Mouse (Mus musculus) hindbrain, embryonic 16.5 days (tissue): ENCODE measurements around the gene Glud1. TPM values are rescaled to one million over a fixed set of nuclear protein-coding genes. Genes with fewer than 3 reads are reported as not detected.
A peak's percentile ranks its signal among the peaks of the same experiment; 100 is the strongest.

Experiments used
- ATAC-seq: fragments of 200-750 bp; cut with Nextera tagmentation; 2 replicates; pipeline ENCODE4 v1.8.0; 2017; ENCODE audit warnings: moderate TSS enrichment, moderate library complexity
- H3K27ac ChIP-seq: fragments of 300-500 bp; sonication (generic); 2 replicates; pipeline ENCODE4 v1.5.1; 2014; ENCODE audit warnings: low read depth, mild to moderate bottlenecking, control low read depth, low read length, moderate library complexity
- H3K27me3 ChIP-seq: fragments of 300-500 bp; sonication (generic); replicated peaks from 2 replicates; pipeline ENCODE4 v1.6.1; 2014; ENCODE audit warnings: low read length; ENCODE audit not compliant: control insufficient read depth, insufficient read depth
- H3K36me3 ChIP-seq: fragments of 300-500 bp; sonication (generic); 2 replicates; pipeline ENCODE4 v1.6.1; 2014; ENCODE audit warnings: mild to moderate bottlenecking, low read length, moderate library complexity, mixed read lengths; ENCODE audit not compliant: control insufficient read depth, insufficient read depth
- H3K4me1 ChIP-seq: fragments of 300-500 bp; sonication (generic); 2 replicates; pipeline ENCODE4 v1.6.1; 2014; ENCODE audit warnings: low read depth, low read length; ENCODE audit not compliant: control insufficient read depth, insufficient read depth
- H3K4me2 ChIP-seq: fragments of 300-500 bp; sonication (generic); 2 replicates; pipeline ENCODE4 v1.6.1; 2014; ENCODE audit warnings: mild to moderate bottlenecking, low read length, control low read depth, moderate library complexity
- H3K4me3 ChIP-seq: fragments of 300-500 bp; sonication (generic); 2 replicates; pipeline ENCODE4 v1.5.1; 2014; ENCODE audit warnings: mild to moderate bottlenecking, low read length, control low read depth, moderate library complexity
- H3K9ac ChIP-seq: fragments of 300-500 bp; sonication (generic); 2 replicates; pipeline ENCODE4 v1.6.1; 2014; ENCODE audit warnings: low read depth, mild to moderate bottlenecking, control low read depth, low read length, moderate library complexity
- H3K9me3 ChIP-seq: fragments of 300-500 bp; sonication (generic); 2 replicates; pipeline ENCODE4 v1.6.1; 2014; ENCODE audit warnings: mild to moderate bottlenecking, low read length, moderate library complexity; ENCODE audit not compliant: control insufficient read depth
- WGBS: fragments of 180-500 bp; shearing (Covaris S2); extraction: QIAGEN DNeasy Blood & Tissue Kit; methylation state at CpG from one replicate; pipeline ENCODE4 v1.1.7; 2014; 5-methylcytosine and 5-hydroxymethylcytosine counted together
- polyA plus RNA-seq: library from polyadenylated mRNA; unstranded; fragments of >200 nt; fragmentation: Nextera tagmentation; extraction: Ambion mirVana; gene quantifications from 2 replicates; pipeline ENCODE4 v1.2.1, GENCODE M21; 2015

Gene Glud1
- polyA plus RNA-seq, result 112 and 115 TPM in 2 replicates

GRCm38 (mm10) chr14:34310234-34310965 is at the start of gene Glud1, which contains the start of gene Shld2:
Gene Glud1, plus strand, starts transcription at chr14:34310727.
Gene Shld2, minus strand, starts transcription at chr14:34310493.
- Histone ChIP-seq H3K9me3 (no peaks in the 10 kb centered on the region), H3K4me3 (peak within 1 kb of the TSS; percentile 97), H3K27ac (peak within 1 kb of the TSS; percentile 96), H3K9ac (peak within 1 kb of the TSS; percentile 99), H3K4me2 (peak within 1 kb of the TSS; percentile 82), H3K4me1 (peaks cover 25% of the 10 kb centered on the region), H3K27me3 (no peaks in the 10 kb centered on the region), H3K36me3 (no peaks in the 10 kb centered on the region)
- ATAC-seq, result peak; percentile 96
- under 1% methylated on average over 61 of the region's 100 CpGs for WGBS

GRCm38 (mm10) chr14:34268046-34268445 is 42.5 kb upstream of the Glud1 start:
- no peaks in the 10 kb centered on the region for H3K4me1 ChIP-seq
- WGBS, result 76% methylated on average over 9 of the region's 9 CpGs
- no peak overlapping the region for H3K9ac ChIP-seq
- H3K4me2 ChIP-seq, result no peak overlapping the region
- no peaks in the 10 kb centered on the region for H3K27me3 ChIP-seq
- no peaks in the 10 kb centered on the region for H3K9me3 ChIP-seq
- H3K36me3 ChIP-seq, result no peaks in the 10 kb centered on the region
- H3K4me3 ChIP-seq, result no peak overlapping the region
- no peak overlapping the region for H3K27ac ChIP-seq
- ATAC-seq, result no peak

DNA sequence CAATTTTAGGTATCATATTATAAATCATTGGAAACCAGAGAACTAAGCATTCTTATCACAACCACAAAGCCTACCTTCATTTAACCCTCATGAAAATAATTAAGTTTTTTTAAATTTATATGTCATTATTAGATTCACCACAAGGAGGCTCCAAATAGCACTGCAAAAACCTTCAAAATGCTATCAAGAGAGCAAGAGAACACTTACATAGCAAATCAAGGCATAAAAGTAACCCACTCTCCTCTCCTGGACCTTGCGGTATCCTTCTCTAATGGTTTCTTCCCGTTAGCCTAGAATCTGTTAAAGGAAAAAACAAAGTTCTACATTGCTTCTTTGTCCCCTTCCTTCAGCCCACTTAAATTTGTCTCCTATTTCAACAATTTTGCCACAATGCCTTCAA is 37.2 kb upstream of the Glud1 start:
- WGBS, result 45% methylated on average over 2 of the region's 2 CpGs
- Histone ChIP-seq H3K4me1 (no peaks in the 10 kb centered on the region), H3K27ac (no peak overlapping the region), H3K9me3 (no peaks in the 10 kb centered on the region), H3K4me2 (no peak overlapping the region), H3K4me3 (no peak overlapping the region), H3K36me3 (no peaks in the 10 kb centered on the region), H3K27me3 (no peaks in the 10 kb centered on the region), H3K9ac (no peak overlapping the region)
- ATAC-seq, result no peak

DNA sequence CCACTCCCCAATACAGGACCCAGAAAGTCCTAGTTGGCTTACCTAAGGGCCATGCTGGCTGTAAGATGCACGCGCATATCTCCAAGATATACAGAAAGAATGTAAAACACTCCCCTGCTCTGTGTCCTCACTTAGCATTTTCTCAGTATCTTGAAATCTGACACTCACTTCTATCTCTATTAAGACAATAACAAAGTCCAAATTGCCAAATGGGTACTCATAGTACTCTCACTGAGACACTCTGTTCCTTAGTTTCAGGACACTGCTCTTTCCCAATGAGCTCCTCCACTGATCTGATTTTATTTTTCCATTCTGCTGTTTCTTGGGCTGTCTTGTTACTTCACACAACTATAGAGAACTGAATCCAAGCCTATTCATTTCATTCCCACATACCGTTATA is 36.4 kb upstream of the Glud1 start:
- Histone ChIP-seq H3K27me3 (no peaks in the 10 kb centered on the region), H3K9ac (no peak overlapping the region), H3K36me3 (no peaks in the 10 kb centered on the region), H3K4me2 (no peak overlapping the region), H3K27ac (no peak overlapping the region), H3K4me3 (no peak overlapping the region), H3K4me1 (no peaks in the 10 kb centered on the region), H3K9me3 (no peaks in the 10 kb centered on the region)
- ATAC-seq, result no peak
- WGBS, result 93% methylated on average over 3 of the region's 3 CpGs

DNA sequence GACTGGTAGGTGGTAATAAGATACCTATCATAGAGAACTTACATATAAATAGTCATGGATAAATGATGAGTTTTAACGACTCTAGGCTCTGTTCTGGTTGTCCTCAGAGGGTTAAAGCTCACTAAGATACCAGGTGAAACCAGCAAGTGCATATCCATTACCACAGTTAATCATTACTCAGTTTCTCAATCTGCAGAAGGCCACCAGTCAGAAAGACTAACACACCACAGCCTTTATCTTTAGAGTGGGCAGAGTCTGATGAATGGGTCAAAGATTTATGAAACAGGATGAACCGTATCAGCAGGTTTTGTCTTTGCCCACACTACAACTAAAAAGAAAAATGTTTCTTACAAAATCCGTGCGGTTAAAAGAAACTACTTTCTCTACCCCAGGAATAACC is 35.3 kb upstream of the Glud1 start:
- H3K4me2 ChIP-seq, result no peak overlapping the region
- 96% methylated on average over 4 of the region's 4 CpGs for WGBS
- no peaks in the 10 kb centered on the region for H3K27me3 ChIP-seq
- H3K4me1 ChIP-seq, result no peaks in the 10 kb centered on the region
- H3K27ac ChIP-seq, result no peak overlapping the region
- no peak for ATAC-seq
- no peaks in the 10 kb centered on the region for H3K9me3 ChIP-seq
- no peak overlapping the region for H3K4me3 ChIP-seq
- H3K36me3 ChIP-seq, result no peaks in the 10 kb centered on the region
- no peak overlapping the region for H3K9ac ChIP-seq

DNA sequence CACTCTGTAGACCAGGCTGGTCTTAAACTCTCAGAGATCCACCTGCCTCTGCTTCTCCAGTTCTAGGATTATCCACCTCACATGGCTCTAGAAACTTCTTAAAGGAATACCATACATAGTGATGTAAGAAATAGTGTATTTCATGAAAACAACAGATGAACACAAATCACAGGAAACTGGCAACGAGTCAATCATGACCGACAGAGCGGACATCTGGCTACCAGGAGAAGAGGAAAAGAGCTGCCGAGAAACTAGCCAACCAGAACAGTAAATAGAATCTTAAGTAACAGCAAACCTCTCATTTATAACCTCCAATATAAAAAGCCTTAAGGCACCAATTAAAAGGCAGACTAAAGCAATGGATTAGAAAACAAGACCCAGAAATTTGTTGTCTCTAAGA is 30.8 kb upstream of the Glud1 start:
- Histone ChIP-seq H3K36me3 (no peaks in the 10 kb centered on the region), H3K4me3 (no peak overlapping the region), H3K9me3 (no peaks in the 10 kb centered on the region), H3K27ac (no peak overlapping the region), H3K4me2 (no peak overlapping the region), H3K4me1 (no peaks in the 10 kb centered on the region), H3K27me3 (no peaks in the 10 kb centered on the region), H3K9ac (no peak overlapping the region)
- no peak for ATAC-seq
- 70% methylated on average over 4 of the region's 4 CpGs for WGBS

DNA sequence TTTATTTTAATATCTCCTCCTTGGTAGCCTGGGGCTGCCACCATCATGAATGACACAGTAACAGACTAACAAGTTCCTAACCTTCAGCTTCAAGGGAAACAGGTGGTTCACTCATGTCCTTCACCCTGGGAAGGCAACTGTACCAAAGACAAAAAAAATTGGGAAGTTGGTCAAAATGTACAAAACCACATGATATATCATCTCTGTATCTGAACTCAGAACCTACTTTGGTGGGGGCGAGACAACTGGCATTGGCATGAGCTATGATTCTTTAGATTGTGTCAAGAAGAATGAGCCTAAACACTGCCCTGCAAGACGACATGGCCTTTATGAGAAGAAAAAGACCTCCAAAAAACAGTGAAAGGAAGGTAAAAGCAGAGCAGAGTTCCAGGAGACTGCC is 29.7 kb upstream of the Glud1 start:
- Histone ChIP-seq H3K4me3 (no peak overlapping the region), H3K4me2 (no peak overlapping the region), H3K36me3 (no peaks in the 10 kb centered on the region), H3K4me1 (no peaks in the 10 kb centered on the region), H3K27ac (no peak overlapping the region), H3K9ac (no peak overlapping the region), H3K9me3 (no peaks in the 10 kb centered on the region), H3K27me3 (no peaks in the 10 kb centered on the region)
- no peak for ATAC-seq
- WGBS, result 89% methylated on average over 2 of the region's 2 CpGs

DNA sequence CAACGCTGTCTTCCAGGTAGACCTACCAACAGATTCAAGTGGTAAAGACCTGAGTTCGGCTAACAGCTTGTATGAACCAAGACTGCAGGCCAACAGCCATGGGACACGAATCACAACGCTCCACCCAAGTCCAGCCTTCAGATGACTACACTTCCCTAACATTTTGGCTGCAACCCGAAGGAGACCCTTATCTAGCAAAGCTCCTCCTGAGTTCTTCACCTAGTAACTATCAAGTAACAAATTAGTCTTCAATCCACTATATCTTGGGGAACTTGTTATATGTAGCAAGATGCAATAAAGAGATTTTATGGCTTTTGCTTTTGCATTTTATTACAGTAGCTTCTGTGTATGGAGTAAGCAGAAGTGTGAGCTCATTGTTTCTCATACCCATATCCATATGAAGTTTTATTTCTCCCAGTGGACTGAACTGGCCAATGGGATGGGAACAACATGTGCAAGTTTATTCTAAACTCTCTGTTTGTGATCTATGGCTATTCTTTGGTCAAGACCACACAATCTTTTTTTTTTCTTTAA is 28.7 kb upstream of the Glud1 start:
- H3K4me1 ChIP-seq, result no peaks in the 10 kb centered on the region
- ATAC-seq, result no peak
- no peak overlapping the region for H3K9ac ChIP-seq
- H3K4me2 ChIP-seq, result no peak overlapping the region
- no peak overlapping the region for H3K27ac ChIP-seq
- H3K27me3 ChIP-seq, result no peaks in the 10 kb centered on the region
- WGBS, result 90% methylated on average over 5 of the region's 5 CpGs
- no peaks in the 10 kb centered on the region for H3K9me3 ChIP-seq
- no peaks in the 10 kb centered on the region for H3K36me3 ChIP-seq
- no peak overlapping the region for H3K4me3 ChIP-seq

DNA sequence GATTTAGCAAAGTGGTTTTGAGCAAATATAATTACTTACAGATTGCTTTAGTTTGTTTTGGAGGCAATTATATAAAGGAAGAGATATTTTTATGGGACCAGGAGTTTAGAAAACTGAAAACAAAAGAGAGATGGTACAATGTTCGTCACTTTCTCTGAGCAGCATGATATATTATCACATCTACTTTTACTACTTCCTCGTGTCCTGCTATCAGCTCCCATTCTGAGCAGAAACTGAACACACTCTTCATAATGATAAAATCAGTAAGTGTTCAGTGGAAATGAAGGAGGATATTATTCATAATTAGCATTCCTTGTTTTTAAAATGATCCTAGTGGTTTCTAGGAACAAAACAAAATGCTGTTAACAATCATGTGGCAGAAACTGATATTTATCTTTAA is 22.1 kb upstream of the Glud1 start:
- H3K36me3 ChIP-seq, result no peaks in the 10 kb centered on the region
- no peak overlapping the region for H3K4me3 ChIP-seq
- no peaks in the 10 kb centered on the region for H3K9me3 ChIP-seq
- H3K4me2 ChIP-seq, result no peak overlapping the region
- no peak overlapping the region for H3K27ac ChIP-seq
- H3K9ac ChIP-seq, result no peak overlapping the region
- H3K4me1 ChIP-seq, result no peaks in the 10 kb centered on the region
- no peak for ATAC-seq
- WGBS, result 87% methylated on average over 2 of the region's 2 CpGs
- no peaks in the 10 kb centered on the region for H3K27me3 ChIP-seq
